Mouse (Mus musculus): ENCODE data around the gene Nutm1.

DNA sequence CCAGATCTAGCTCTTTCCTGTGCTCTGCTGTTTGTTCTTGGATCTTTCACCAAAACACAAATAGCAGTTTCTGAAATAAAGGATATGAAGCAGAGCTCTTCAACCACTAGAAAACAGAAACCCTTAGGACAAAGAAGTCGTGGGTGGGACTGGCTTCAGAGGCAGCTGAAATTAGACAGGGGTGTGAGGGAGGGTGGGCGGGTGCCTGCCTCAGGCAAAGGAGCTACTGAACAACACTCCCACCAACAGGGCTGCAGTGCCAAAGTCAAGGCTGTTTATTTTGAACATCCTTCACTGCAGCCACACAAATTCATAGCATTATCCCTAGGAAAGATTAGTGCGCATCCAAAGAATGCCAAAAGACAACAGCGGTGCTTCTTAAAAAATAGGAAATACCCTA lies 34.7 kb downstream of the Nutm1 start:
- no peak for TF ChIP-seq CTCF (IDR thresholded peaks at IDR 0.05; ENCODE audit: low read depth, low read length)
- TF ChIP-seq POLR2A (IDR thresholded peaks at IDR 0.05; ENCODE audit: insufficient read depth, low read length) = no peak
- TF ChIP-seq EP300 (IDR thresholded peaks at IDR 0.05; ENCODE audit: insufficient read depth, low read depth, low read length) = no peak
